Mouse (Mus musculus) hindbrain, embryonic 15.5 days (tissue): Measurements from ENCODE around the gene Rubcn. TPM values are rescaled to one million over a fixed set of nuclear protein-coding genes. Genes with fewer than 3 reads are reported as not detected.

Experiments used
- ATAC-seq: fragments of 200-750 bp; cut with Nextera tagmentation; 2 replicates; pipeline ENCODE4 v1.8.0; 2017; ENCODE audit warnings: low read depth, moderate number of reproducible peaks, moderate TSS enrichment; ENCODE audit not compliant: low FRiP score
- H3K27ac ChIP-seq: fragments of 300-500 bp; sonication (generic); replicated peaks from 2 replicates; pipeline ENCODE4 v1.5.1; 2015; ENCODE audit warnings: mild to moderate bottlenecking, inconsistent platforms
- H3K27me3 ChIP-seq: fragments of 300-500 bp; sonication (generic); 2 replicates; pipeline ENCODE4 v1.6.1; 2015; ENCODE audit warnings: control low read depth, inconsistent platforms
- H3K36me3 ChIP-seq: fragments of 300-500 bp; sonication (generic); 2 replicates; pipeline ENCODE4 v1.6.1; 2015; ENCODE audit warnings: control low read depth, inconsistent platforms
- H3K4me1 ChIP-seq: fragments of 300-500 bp; sonication (generic); replicated peaks from 2 replicates; pipeline ENCODE4 v1.6.1; 2015; ENCODE audit warnings: control low read depth, inconsistent platforms
- H3K4me2 ChIP-seq: fragments of 300-500 bp; sonication (generic); 2 replicates; pipeline ENCODE4 v1.6.1; 2015; ENCODE audit warnings: moderate library complexity, mild to moderate bottlenecking, inconsistent platforms
- H3K4me3 ChIP-seq: fragments of 300-500 bp; sonication (generic); 2 replicates; pipeline ENCODE4 v1.5.1; 2015; ENCODE audit warnings: mild to moderate bottlenecking, inconsistent platforms
- H3K9ac ChIP-seq: fragments of 300-500 bp; sonication (generic); 2 replicates; pipeline ENCODE4 v1.6.1; 2015; ENCODE audit warnings: inconsistent platforms
- H3K9me3 ChIP-seq: fragments of 300-500 bp; sonication (generic); 2 replicates; pipeline ENCODE4 v1.6.1; 2016; ENCODE audit warnings: control low read depth, inconsistent platforms
- WGBS: fragments of 180-500 bp; shearing (Covaris S2); methylation state at CpG from one replicate; pipeline ENCODE4 v1.1.7; 2015; 5-methylcytosine and 5-hydroxymethylcytosine counted together
- polyA plus RNA-seq: library from polyadenylated mRNA; unstranded; fragments of >200 nt; fragmentation: Nextera tagmentation; extraction: Ambion mirVana; gene quantifications from 2 replicates; pipeline ENCODE4 v1.2.1, GENCODE M21; 2015

Rubcn gene
- polyA plus RNA-seq, 1 experiment from 2014 or later, result 38.4 TPM

GRCm38 (mm10) chr16:32826521-32826920 lies 51.0 kb downstream of the Rubcn start:
- H3K4me2 ChIP-seq, result no peak overlapping the region
- H3K36me3 ChIP-seq, result peaks cover 65% of the 10 kb centered on the region
- no peak overlapping the region for H3K27ac ChIP-seq
- no peak overlapping the region for H3K4me3 ChIP-seq
- ATAC-seq, result no peak
- WGBS, result 97% methylated on average over 11 of the region's 11 CpGs
- H3K4me1 ChIP-seq, result no peaks in the 10 kb centered on the region
- H3K9ac ChIP-seq, result no peak overlapping the region
- H3K9me3 ChIP-seq, result no peaks in the 10 kb centered on the region
- no peaks in the 10 kb centered on the region for H3K27me3 ChIP-seq

- Histone ChIP-seq H3K27me3 (no peaks in the 10 kb centered on the region), H3K4me1 (no peaks in the 10 kb centered on the region), H3K9me3 (no peaks in the 10 kb centered on the region), H3K36me3 (peaks cover 69% of the 10 kb centered on the region), H3K4me3 (no peak overlapping the region), H3K4me2 (no peak overlapping the region), H3K9ac (no peak overlapping the region), H3K27ac (no peak overlapping the region)
- WGBS, result 86% methylated on average over 12 of the region's 12 CpGs
- ATAC-seq, result no peak
These were observed 52.2 kb downstream of the Rubcn start for GRCm38 (mm10) chr16:32825380-32825779.

- no peak overlapping the region for H3K9ac ChIP-seq
- H3K4me2 ChIP-seq, result no peak overlapping the region
- H3K27me3 ChIP-seq, result no peaks in the 10 kb centered on the region
- no peak overlapping the region for H3K27ac ChIP-seq
- H3K4me1 ChIP-seq, result no peaks in the 10 kb centered on the region
- ATAC-seq, result no peak
- 96% methylated on average over 13 of the region's 13 CpGs for WGBS
- no peaks in the 10 kb centered on the region for H3K9me3 ChIP-seq
- H3K36me3 ChIP-seq, result peaks cover 62% of the 10 kb centered on the region
- H3K4me3 ChIP-seq, result no peak overlapping the region
These were observed 53.5 kb downstream of the Rubcn start for GRCm38 (mm10) chr16:32824061-32824460.

- Histone ChIP-seq H3K9ac (no peak overlapping the region), H3K4me1 (no peaks in the 10 kb centered on the region), H3K36me3 (peaks cover 60% of the 10 kb centered on the region), H3K4me2 (no peak overlapping the region), H3K9me3 (no peaks in the 10 kb centered on the region), H3K27me3 (no peaks in the 10 kb centered on the region), H3K4me3 (no peak overlapping the region), H3K27ac (no peak overlapping the region)
- WGBS, result 93% methylated on average over 8 of the region's 8 CpGs
- no peak for ATAC-seq
These were observed 54.1 kb downstream of the Rubcn start for GRCm38 (mm10) chr16:32823487-32823886.

- H3K27me3 ChIP-seq, result no peaks in the 10 kb centered on the region
- H3K9ac ChIP-seq, result no peak overlapping the region
- H3K4me3 ChIP-seq, result no peak overlapping the region
- no peaks in the 10 kb centered on the region for H3K9me3 ChIP-seq
- no peaks in the 10 kb centered on the region for H3K4me1 ChIP-seq
- WGBS, result 86% methylated on average over 5 of the region's 5 CpGs
- H3K36me3 ChIP-seq, result peaks cover 56% of the 10 kb centered on the region
- H3K4me2 ChIP-seq, result no peak overlapping the region
- ATAC-seq, result no peak
- no peak overlapping the region for H3K27ac ChIP-seq
These were observed 54.7 kb downstream of the Rubcn start for GRCm38 (mm10) chr16:32822881-32823280.

- Histone ChIP-seq H3K4me2 (no peak overlapping the region), H3K4me1 (no peaks in the 10 kb centered on the region), H3K27ac (no peak overlapping the region), H3K4me3 (no peak overlapping the region), H3K27me3 (no peaks in the 10 kb centered on the region), H3K9me3 (no peaks in the 10 kb centered on the region), H3K36me3 (peaks cover 51% of the 10 kb centered on the region), H3K9ac (no peak overlapping the region)
- ATAC-seq, result no peak
- 88% methylated on average over 6 of the region's 6 CpGs for WGBS
These were observed 55.1 kb downstream of the Rubcn start for GRCm38 (mm10) chr16:32822450-32822827.

- Histone ChIP-seq H3K27ac (no peak overlapping the region), H3K4me3 (no peak overlapping the region), H3K9me3 (no peaks in the 10 kb centered on the region), H3K4me1 (no peaks in the 10 kb centered on the region), H3K4me2 (no peak overlapping the region), H3K27me3 (no peaks in the 10 kb centered on the region), H3K36me3 (peaks cover 50% of the 10 kb centered on the region), H3K9ac (no peak overlapping the region)
- WGBS, result 77% methylated on average over 10 of the region's 10 CpGs
- ATAC-seq, result no peak
These were observed 55.7 kb downstream of the Rubcn start for GRCm38 (mm10) chr16:32821772-32822449.

- Histone ChIP-seq H3K27me3 (no peaks in the 10 kb centered on the region), H3K4me3 (no peak overlapping the region), H3K9ac (no peak overlapping the region), H3K4me1 (peaks cover 4% of the 10 kb centered on the region), H3K27ac (no peak overlapping the region), H3K4me2 (no peak overlapping the region), H3K36me3 (peaks cover 19% of the 10 kb centered on the region), H3K9me3 (no peaks in the 10 kb centered on the region)
- 92% methylated on average over 5 of the region's 5 CpGs for WGBS
- ATAC-seq, result no peak
These were observed 59.1 kb downstream of the Rubcn start for GRCm38 (mm10) chr16:32818441-32818840.

- H3K27me3 ChIP-seq, result no peaks in the 10 kb centered on the region
- ATAC-seq, result no peak
- H3K36me3 ChIP-seq, result peaks cover 15% of the 10 kb centered on the region
- H3K9ac ChIP-seq, result no peak overlapping the region
- H3K4me1 ChIP-seq, result peaks cover 4% of the 10 kb centered on the region
- 85% methylated on average over 4 of the region's 4 CpGs for WGBS
- H3K27ac ChIP-seq, result no peak overlapping the region
- H3K9me3 ChIP-seq, result no peaks in the 10 kb centered on the region
- no peak overlapping the region for H3K4me2 ChIP-seq
- no peak overlapping the region for H3K4me3 ChIP-seq
These were observed 59.5 kb downstream of the Rubcn start for GRCm38 (mm10) chr16:32818036-32818435.

- no peaks in the 10 kb centered on the region for H3K27me3 ChIP-seq
- H3K9ac ChIP-seq, result no peak overlapping the region
- H3K36me3 ChIP-seq, result no peaks in the 10 kb centered on the region
- ATAC-seq, result 0 out of 2 replicates have a peak, but pooled peaks have one; percentile 49
- H3K4me2 ChIP-seq, result peak overlapping the region; percentile 56
- H3K27ac ChIP-seq, result no peak overlapping the region
- H3K9me3 ChIP-seq, result no peaks in the 10 kb centered on the region
- peaks cover 4% of the 10 kb centered on the region for H3K4me1 ChIP-seq
- WGBS, result 13% methylated on average over 6 of the region's 6 CpGs
- H3K4me3 ChIP-seq, result peak overlapping the region; percentile 32
These were observed 62.4 kb downstream of the Rubcn start for GRCm38 (mm10) chr16:32815160-32815605.

GRCm38 (mm10) chr16:32814539-32814938 lies 63.0 kb downstream of the Rubcn start:
- H3K9ac ChIP-seq, result no peak overlapping the region
- 0 out of 2 replicates have a peak, but pooled peaks have one; percentile 13 for ATAC-seq

GRCm38 (mm10) chr16:32813771-32814170 lies 63.8 kb downstream of the Rubcn start:
- H3K4me2 ChIP-seq, result no peak overlapping the region
- H3K4me3 ChIP-seq, result no peak overlapping the region
- H3K27me3 ChIP-seq, result no peaks in the 10 kb centered on the region
- H3K9ac ChIP-seq, result no peak overlapping the region
- no peak for ATAC-seq
- WGBS, result 68% methylated on average over 3 of the region's 3 CpGs
- no peak overlapping the region for H3K27ac ChIP-seq
- H3K4me1 ChIP-seq, result peaks cover 4% of the 10 kb centered on the region
- no peaks in the 10 kb centered on the region for H3K9me3 ChIP-seq
- no peaks in the 10 kb centered on the region for H3K36me3 ChIP-seq

More at GRCm38 (mm10) chr16:32814539-32814938, 63.0 kb downstream of the Rubcn start:
- Histone ChIP-seq H3K4me1 (peaks cover 4% of the 10 kb centered on the region), H3K27ac (no peak overlapping the region), H3K9me3 (no peaks in the 10 kb centered on the region), H3K4me3 (peak overlapping the region; percentile 32), H3K27me3 (no peaks in the 10 kb centered on the region), H3K4me2 (peak overlapping the region; percentile 56), H3K36me3 (no peaks in the 10 kb centered on the region)
- WGBS, result 30% methylated on average over 14 of the region's 14 CpGs

- WGBS, result 50% methylated on average over 9 of the region's 9 CpGs
- no peak for ATAC-seq
These were observed 64.2 kb downstream of the Rubcn start for GRCm38 (mm10) chr16:32813362-32813761.

More at GRCm38 (mm10) chr16:32813362-32813761, 64.2 kb downstream of the Rubcn start:
- peak overlapping the region; percentile 38 for H3K4me2 ChIP-seq
- H3K4me1 ChIP-seq, result peaks cover 4% of the 10 kb centered on the region
- H3K9ac ChIP-seq, result no peak overlapping the region
- H3K27me3 ChIP-seq, result no peaks in the 10 kb centered on the region
- no peak overlapping the region for H3K4me3 ChIP-seq
- H3K36me3 ChIP-seq, result no peaks in the 10 kb centered on the region
- no peaks in the 10 kb centered on the region for H3K9me3 ChIP-seq
- H3K27ac ChIP-seq, result no peak overlapping the region
